Mouse (Mus musculus) heart, embryonic 11.5 days (tissue): ENCODE data around the gene Agpat3. TPM values are rescaled to one million over a fixed set of nuclear protein-coding genes. Genes with fewer than 3 reads are reported as not detected.

Experiments used
- ATAC-seq: fragments of 200-750 bp; cut with Nextera tagmentation; replicated peaks from 2 replicates; pipeline ENCODE4 v1.8.0; 2017; ENCODE audit warnings: moderate library complexity; ENCODE audit not compliant: insufficient number of reproducible peaks, low FRiP score, low TSS enrichment
- H3K27ac ChIP-seq: fragments of 300-500 bp; sonication (generic); 2 replicates; pipeline ENCODE4 v1.5.1; 2014; ENCODE audit warnings: mild to moderate bottlenecking, low read depth, low read length
- H3K27me3 ChIP-seq: fragments of 300-500 bp; sonication (generic); 2 replicates; pipeline ENCODE4 v1.6.1; 2014; ENCODE audit warnings: mild to moderate bottlenecking, low read length, mixed read lengths; ENCODE audit not compliant: control insufficient read depth, insufficient read depth
- H3K36me3 ChIP-seq: fragments of 300-500 bp; sonication (generic); 2 replicates; pipeline ENCODE4 v1.6.1; 2014; ENCODE audit warnings: mild to moderate bottlenecking, low read length, moderate library complexity, mixed read lengths; ENCODE audit not compliant: control insufficient read depth, insufficient read depth
- H3K4me1 ChIP-seq: fragments of 300-500 bp; sonication (generic); 2 replicates; pipeline ENCODE4 v1.6.1; 2014; ENCODE audit warnings: low read length; ENCODE audit not compliant: control insufficient read depth, insufficient read depth
- H3K4me2 ChIP-seq: fragments of 300-500 bp; sonication (generic); 2 replicates; pipeline ENCODE4 v1.6.1; 2014; ENCODE audit warnings: mild to moderate bottlenecking, moderate library complexity
- H3K4me3 ChIP-seq: fragments of 300-500 bp; sonication (generic); 2 replicates; pipeline ENCODE4 v1.5.1; 2014; ENCODE audit warnings: low read depth, low read length
- H3K9ac ChIP-seq: fragments of 300-500 bp; sonication (generic); 2 replicates; pipeline ENCODE4 v1.6.1; 2014; ENCODE audit warnings: mild to moderate bottlenecking, low read depth, low read length, moderate library complexity
- H3K9me3 ChIP-seq: fragments of 300-500 bp; sonication (generic); replicated peaks from 2 replicates; pipeline ENCODE4 v1.6.1; 2016; ENCODE audit warnings: low read length; ENCODE audit not compliant: control insufficient read depth
- WGBS: fragments of 180-500 bp; shearing (Covaris S2); extraction: QIAGEN DNeasy Blood & Tissue Kit; methylation state at CpG from one replicate; pipeline ENCODE4 v1.1.7; 2014; ENCODE audit not compliant: insufficient replicate concordance; 5-methylcytosine and 5-hydroxymethylcytosine counted together
- polyA plus RNA-seq: library from polyadenylated mRNA; unstranded; fragments of >200 nt; fragmentation: Nextera tagmentation; extraction: Ambion mirVana; gene quantifications from 2 replicates; pipeline ENCODE4 v1.2.1, GENCODE M21; 2014

Gene Agpat3
- polyA plus RNA-seq, 1 experiment from 2014 or later: 36.1 TPM

DNA sequence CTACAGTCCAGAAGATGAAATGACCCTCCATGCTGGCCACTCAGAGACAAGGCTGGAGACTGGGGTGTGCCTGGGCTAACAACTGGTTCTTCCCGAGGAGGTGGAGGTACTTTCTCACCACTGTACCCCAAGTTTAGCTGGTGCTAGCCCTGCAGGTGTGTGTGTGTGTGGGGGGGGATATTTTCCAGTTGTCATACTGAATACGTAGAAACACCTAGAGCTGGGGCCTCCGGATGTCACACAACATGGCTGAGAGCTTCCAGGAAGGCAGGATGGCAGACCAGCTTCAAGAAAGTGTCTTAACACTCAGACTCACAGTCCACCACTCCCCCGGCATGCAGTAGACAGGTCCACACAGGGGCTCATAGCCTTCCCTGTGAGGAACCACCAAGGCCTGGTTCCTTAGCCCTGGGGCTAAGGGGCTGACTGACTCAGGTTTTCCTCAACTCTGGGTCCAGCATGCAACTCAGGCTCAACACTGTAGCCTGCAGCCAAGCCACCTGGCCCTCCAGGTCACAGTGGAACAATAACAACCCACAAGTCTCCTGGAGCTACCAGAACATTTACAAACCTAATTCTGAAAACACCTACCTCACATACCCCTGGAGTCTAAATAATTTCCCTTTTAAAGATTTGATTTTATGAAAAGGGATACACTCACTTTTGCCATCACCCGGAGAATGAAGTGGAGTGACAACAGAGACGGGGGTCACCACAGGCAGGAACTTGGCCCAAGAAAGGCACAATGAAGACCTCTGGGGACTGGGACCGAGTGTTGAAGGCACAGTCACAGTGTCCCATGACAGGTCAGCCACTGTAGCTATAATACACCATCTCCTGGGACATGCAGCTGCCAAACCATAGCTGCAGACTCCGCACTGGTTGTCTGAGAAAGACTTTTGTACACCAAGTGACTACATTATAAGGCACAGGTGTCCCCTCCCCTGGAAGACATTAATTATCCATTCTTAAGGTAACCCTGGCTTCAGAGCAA, 53.3 kb downstream of the Agpat3 start:
- H3K36me3 ChIP-seq: no peaks in the 10 kb centered on the region
- 0 out of 2 replicates have a peak overlapping the region, but pooled peaks have one; percentile 41 for H3K27ac ChIP-seq
- ATAC-seq: no peak
- H3K9ac ChIP-seq: no peak overlapping the region
- H3K27me3 ChIP-seq: no peaks in the 10 kb centered on the region
- H3K4me1 ChIP-seq: peaks cover 15% of the 10 kb centered on the region
- 85% methylated on average over 8 of the region's 8 CpGs for WGBS
- no peak overlapping the region for H3K4me2 ChIP-seq
- H3K9me3 ChIP-seq: no peaks in the 10 kb centered on the region
- H3K4me3 ChIP-seq: no peak overlapping the region

DNA sequence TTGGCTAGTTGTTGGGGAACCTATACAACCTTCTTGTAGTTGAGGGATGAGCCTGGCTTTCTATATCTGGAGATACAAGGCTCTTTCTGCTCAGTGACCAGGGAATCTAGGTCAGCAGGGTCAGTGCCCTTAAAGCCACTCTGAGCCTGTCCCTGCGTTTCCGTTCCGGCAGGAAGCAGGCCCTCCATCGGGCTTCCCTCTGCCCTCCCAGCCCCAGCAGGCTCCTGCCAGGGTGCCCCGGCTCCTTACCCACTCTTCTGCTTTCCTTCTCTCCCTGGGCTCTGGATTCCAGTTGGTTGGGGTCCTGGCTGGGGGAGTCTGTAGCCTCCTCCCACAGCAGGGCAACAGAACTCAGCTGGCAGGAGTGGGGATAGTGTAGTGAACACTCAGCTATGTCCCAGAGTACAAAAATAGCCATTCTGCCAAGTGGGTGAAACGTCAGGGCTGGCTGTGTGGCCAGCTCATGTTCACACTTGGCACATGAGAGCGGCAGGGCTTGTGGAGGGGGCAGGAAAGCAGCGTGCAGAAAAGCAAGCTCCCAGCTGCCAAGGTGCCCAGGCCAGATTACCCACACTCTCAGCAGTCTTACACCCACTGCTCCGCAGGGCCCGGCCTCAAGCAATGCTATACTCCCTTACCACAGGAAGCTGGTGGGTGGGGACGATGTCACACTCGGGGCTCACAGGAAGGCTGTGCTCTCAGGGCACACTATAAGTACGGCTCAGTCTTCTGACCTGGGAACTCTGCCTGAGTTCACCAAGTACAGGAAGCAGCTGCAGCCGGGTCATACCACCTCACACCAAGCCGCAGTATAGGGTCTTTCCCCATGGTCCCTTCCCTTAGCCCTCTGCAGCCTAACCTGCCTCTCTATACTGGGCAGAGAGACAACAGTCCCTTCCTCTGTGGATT, 54.5 kb downstream of the Agpat3 start:
- Histone ChIP-seq H3K4me1 (peaks cover 15% of the 10 kb centered on the region), H3K36me3 (no peaks in the 10 kb centered on the region), H3K27ac (peak overlapping the region; percentile 41), H3K9me3 (no peaks in the 10 kb centered on the region), H3K4me3 (no peak overlapping the region), H3K4me2 (0 out of 2 replicates have a peak overlapping the region, but pooled peaks have one; percentile 5), H3K9ac (peak overlapping the region; percentile 18; the same call in 1 of the 2 replicates), H3K27me3 (no peaks in the 10 kb centered on the region)
- WGBS: 45% methylated on average over 15 of the region's 15 CpGs
- peak; percentile 65; the same call in 1 of the 2 replicates for ATAC-seq

DNA sequence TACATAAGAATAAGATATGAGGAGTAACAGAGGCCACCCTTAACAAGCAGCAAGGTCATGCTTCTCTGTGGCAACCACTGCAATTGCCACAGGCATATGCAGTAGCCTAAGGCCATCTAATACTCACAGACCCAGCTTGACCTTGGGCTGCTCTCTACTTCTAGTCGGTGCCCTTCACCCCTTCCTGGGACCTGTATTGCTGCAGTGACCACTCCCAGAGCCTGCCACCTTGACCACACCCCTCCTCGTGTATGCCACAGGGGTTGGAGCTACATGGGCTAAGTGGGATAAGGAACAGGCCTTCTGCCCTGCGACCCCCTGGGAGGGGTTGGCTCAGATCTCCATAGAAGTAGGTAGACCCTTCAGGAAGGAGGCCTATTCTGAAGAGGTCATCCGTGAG, 55.3 kb downstream of the Agpat3 start:
- H3K27ac ChIP-seq: peak overlapping the region; percentile 41; the same call in 1 of the 2 replicates
- H3K4me1 ChIP-seq: peaks cover 15% of the 10 kb centered on the region
- H3K36me3 ChIP-seq: no peaks in the 10 kb centered on the region
- ATAC-seq: no peak
- H3K9me3 ChIP-seq: no peaks in the 10 kb centered on the region
- H3K27me3 ChIP-seq: no peaks in the 10 kb centered on the region
- no peak overlapping the region for H3K4me3 ChIP-seq
- H3K9ac ChIP-seq: no peak overlapping the region
- WGBS: 73% methylated on average over 4 of the region's 4 CpGs
- H3K4me2 ChIP-seq: no peak overlapping the region

DNA sequence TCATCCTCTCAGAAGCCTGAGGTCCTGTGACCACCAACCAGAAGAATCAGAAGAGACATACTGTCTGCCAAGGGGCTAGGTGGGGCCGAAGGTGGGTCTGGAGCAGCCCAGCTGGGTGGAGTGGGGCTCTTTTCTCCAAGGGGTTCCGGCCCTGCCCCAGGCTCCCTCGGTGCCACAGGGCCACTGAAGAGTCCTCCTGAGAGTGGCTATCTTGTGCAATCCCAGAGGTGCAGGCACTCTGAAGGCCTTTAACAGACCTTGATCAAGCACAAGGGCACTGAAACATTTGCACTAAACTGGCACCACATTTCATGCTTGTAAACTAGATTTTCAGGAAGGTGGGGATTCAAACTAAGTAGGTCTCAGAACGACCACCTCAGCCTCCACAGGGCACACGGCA, 55.9 kb downstream of the Agpat3 start:
- H3K9ac ChIP-seq: no peak overlapping the region
- 84% methylated on average over 5 of the region's 5 CpGs for WGBS
- no peak overlapping the region for H3K27ac ChIP-seq
- no peaks in the 10 kb centered on the region for H3K27me3 ChIP-seq
- ATAC-seq: no peak
- no peaks in the 10 kb centered on the region for H3K36me3 ChIP-seq
- no peak overlapping the region for H3K4me2 ChIP-seq
- no peaks in the 10 kb centered on the region for H3K9me3 ChIP-seq
- no peak overlapping the region for H3K4me3 ChIP-seq
- H3K4me1 ChIP-seq: peaks cover 15% of the 10 kb centered on the region

DNA sequence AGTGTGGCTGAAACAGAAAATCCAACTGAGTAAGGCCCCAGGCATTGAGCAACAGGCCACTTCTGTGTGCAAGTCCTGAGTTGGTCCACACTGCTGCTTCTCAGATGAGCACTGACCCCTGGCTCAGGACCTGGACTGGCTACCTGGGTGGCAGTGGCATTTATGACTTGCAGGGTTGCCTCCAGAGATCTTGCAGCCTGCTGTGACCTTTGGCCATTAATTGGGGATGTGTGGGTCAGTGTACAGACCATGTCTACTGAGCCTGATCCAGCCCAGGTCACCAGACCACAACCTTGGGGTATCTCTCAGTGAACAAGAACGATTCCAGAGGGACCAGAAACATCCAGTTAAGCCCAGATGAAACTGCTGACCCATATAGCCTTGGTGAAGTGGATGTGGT, 58.7 kb downstream of the Agpat3 start:
- H3K4me3 ChIP-seq: no peak overlapping the region
- H3K4me2 ChIP-seq: no peak overlapping the region
- no peaks in the 10 kb centered on the region for H3K36me3 ChIP-seq
- 61% methylated on average over 1 of the region's 1 CpGs for WGBS
- no peaks in the 10 kb centered on the region for H3K27me3 ChIP-seq
- no peak overlapping the region for H3K9ac ChIP-seq
- peaks cover 15% of the 10 kb centered on the region for H3K4me1 ChIP-seq
- no peaks in the 10 kb centered on the region for H3K9me3 ChIP-seq
- no peak overlapping the region for H3K27ac ChIP-seq
- no peak for ATAC-seq

DNA sequence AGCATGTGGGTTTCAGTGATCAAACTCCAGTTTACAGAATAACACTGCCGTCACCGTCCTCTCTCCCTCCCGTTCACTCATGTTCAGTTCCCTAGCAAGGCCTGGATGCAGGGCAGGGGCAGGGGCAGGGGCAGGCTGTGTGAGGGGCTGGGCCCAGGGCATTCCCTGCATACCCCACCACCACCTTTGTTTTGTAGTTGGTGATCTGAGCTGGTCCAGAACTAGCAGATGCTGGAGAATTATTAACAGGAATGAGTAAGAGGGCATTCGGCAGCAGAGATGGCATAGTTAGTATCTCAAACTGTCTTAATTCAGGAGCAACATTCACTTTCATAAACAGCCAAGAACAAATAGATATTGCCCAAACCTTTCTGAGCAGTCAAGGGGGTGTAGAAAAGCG, 59.9 kb downstream of the Agpat3 start:
- no peaks in the 10 kb centered on the region for H3K36me3 ChIP-seq
- no peak overlapping the region for H3K9ac ChIP-seq
- H3K4me1 ChIP-seq: peaks cover 4% of the 10 kb centered on the region
- WGBS: 91% methylated on average over 5 of the region's 5 CpGs
- no peaks in the 10 kb centered on the region for H3K9me3 ChIP-seq
- ATAC-seq: no peak
- no peak overlapping the region for H3K4me3 ChIP-seq
- H3K27ac ChIP-seq: no peak overlapping the region
- H3K27me3 ChIP-seq: no peaks in the 10 kb centered on the region
- H3K4me2 ChIP-seq: no peak overlapping the region

DNA sequence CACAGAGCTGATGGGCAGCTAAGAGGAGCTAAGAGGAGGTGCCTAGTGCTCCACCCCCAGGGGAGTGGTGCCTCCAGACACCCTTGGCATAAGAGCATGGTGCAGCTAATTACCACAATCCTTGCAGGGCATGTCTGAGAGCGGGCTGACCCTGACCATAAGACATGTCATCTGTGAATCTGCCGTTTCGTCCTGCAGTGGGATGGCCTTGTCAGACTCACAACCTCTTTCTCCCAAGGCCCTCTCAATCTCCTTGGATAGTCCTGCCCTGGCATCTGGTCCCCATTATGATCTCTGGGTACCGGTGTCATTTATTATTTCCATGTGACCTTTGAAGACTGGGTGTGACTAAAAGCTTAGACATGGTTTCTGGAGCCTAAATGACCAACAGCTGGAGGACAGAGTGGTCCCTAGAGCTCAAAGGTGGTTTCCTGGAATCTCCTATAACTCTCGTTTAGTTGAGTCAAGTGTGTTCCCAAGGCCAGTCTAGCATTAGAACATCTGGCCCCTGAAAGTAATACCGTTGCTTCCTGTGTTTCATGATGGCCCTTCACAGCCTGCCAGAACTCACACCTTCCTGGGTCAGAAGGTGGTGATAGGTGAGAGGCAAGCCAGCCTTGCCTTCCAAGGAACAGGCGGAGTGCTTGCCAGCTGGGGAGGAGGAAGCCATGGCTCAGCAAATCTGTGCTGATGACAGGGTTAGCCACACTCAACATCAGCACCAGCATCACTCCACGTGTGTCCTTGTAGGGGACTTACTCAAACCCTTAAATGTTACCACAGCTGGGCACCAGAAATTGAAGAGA, 61.4 kb downstream of the Agpat3 start:
- WGBS: 69% methylated on average over 8 of the region's 8 CpGs
- Histone ChIP-seq H3K9me3 (no peaks in the 10 kb centered on the region), H3K4me2 (no peak overlapping the region), H3K9ac (no peak overlapping the region), H3K27me3 (no peaks in the 10 kb centered on the region), H3K36me3 (peaks cover 4% of the 10 kb centered on the region; the same call in 1 of the 2 replicates), H3K27ac (no peak overlapping the region), H3K4me3 (no peak overlapping the region), H3K4me1 (no peaks in the 10 kb centered on the region)
- ATAC-seq: no peak

DNA sequence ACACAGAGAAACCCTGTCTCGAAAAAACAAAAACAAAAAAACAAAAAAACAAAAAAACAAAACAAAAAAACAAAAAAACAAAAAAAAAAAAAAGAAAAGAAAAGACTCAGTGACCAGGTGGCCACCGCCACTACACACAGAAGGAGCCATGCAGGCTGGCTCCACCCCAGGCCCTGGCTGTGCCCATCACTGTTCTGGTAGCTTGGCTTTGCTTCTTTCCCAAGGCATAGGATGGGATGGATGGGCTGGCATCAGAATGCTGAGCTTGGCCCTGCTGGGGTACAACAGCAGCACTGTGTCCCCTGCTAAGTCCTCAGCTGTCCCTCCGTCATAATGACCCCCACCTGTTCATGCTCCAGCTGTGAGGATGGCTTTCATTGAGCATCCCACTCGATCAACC, 63.4 kb downstream of the Agpat3 start:
- Histone ChIP-seq H3K4me2 (no peak overlapping the region), H3K36me3 (peaks cover 8% of the 10 kb centered on the region; the same call in 1 of the 2 replicates), H3K27me3 (no peaks in the 10 kb centered on the region), H3K4me3 (no peak overlapping the region), H3K9ac (no peak overlapping the region), H3K9me3 (no peaks in the 10 kb centered on the region), H3K27ac (no peak overlapping the region), H3K4me1 (no peaks in the 10 kb centered on the region)
- WGBS: 78% methylated on average over 4 of the region's 4 CpGs
- ATAC-seq: no peak
